21 mouse cellular contexts compared by ENCODE assay signal in genomic region chr9:43188309-43189020, GRCm38 (mm10). TPM values are rescaled to one million over a fixed set of nuclear protein-coding genes. Genes with fewer than 3 reads are reported as not detected.
DNase-seq lines count a peak whose midpoint lies in the region; ATAC-seq and TF ChIP-seq lines count a peak whose summit lies in the region.
"Had no signal": no experiment of that assay in that cellular context is flagged by ENCODE, and none has a peak within 500 bp of the region (broad histone marks: within the 10 kb centered on the region; RNA-seq: fewer than 3 reads in every experiment).

No protein-coding gene starts in this region.

- no peaks in the 10 kb centered on the region; the same call in 1 of the 2 replicates for H3K27me3 ChIP-seq in forebrain, embryonic 13.5 days
- H3K27me3 ChIP-seq in forebrain, embryonic 11.5 days (ENCODE audit: control insufficient read depth, insufficient read depth, low read length), result no peaks in the 10 kb centered on the region
- H3K27me3 ChIP-seq in ES-Bruce4 (ENCODE audit: control insufficient read depth, insufficient read depth, low read length, poor library complexity, severe bottlenecking), result no peaks in the 10 kb centered on the region
- no peaks in the 10 kb centered on the region for H3K27me3 ChIP-seq in forebrain, embryonic 16.5 days (replicated peaks; ENCODE audit: control insufficient read depth, insufficient read depth, low read length)
- H3K27me3 ChIP-seq in midbrain, embryonic 14.5 days (ENCODE audit: control insufficient read depth, insufficient read depth, low read length), result no peaks in the 10 kb centered on the region
- H3K27me3 ChIP-seq: limb, embryonic 13.5 days; stomach, embryonic 15.5 days had no signal

- no peak for TF ChIP-seq CTCF in ES-Bruce4 (IDR thresholded peaks at IDR 0.05; ENCODE audit: low read depth, low read length)

- no peak overlapping the region for H3K9ac ChIP-seq in forebrain, embryonic 13.5 days
- H3K9ac ChIP-seq in forebrain, embryonic 11.5 days (ENCODE audit: low read length), result no peak overlapping the region
- no peak overlapping the region for H3K9ac ChIP-seq in ES-Bruce4 (ENCODE audit: low read depth, poor library complexity, severe bottlenecking)
- no peak overlapping the region for H3K9ac ChIP-seq in forebrain, embryonic 16.5 days (replicated peaks; ENCODE audit: low read depth, low read length)
- no peak overlapping the region for H3K9ac ChIP-seq in midbrain, embryonic 14.5 days (replicated peaks; ENCODE audit: low read length)
- H3K9ac ChIP-seq: heart, embryonic 12.5 days; limb, embryonic 13.5 days; liver, embryonic 13.5 days; lung, embryonic 14.5 days; stomach, embryonic 15.5 days had no signal

- no peak overlapping the region for H3K4me3 ChIP-seq in forebrain, embryonic 13.5 days
- no peak overlapping the region for H3K4me3 ChIP-seq in forebrain, embryonic 11.5 days (ENCODE audit: low read depth, low read length)
- H3K4me3 ChIP-seq in ES-Bruce4 (ENCODE audit: low read depth, low read length), result no peak overlapping the region
- no peak overlapping the region for H3K4me3 ChIP-seq in forebrain, embryonic 16.5 days (replicated peaks; ENCODE audit: low read length)
- no peak overlapping the region for H3K4me3 ChIP-seq in midbrain, embryonic 14.5 days (replicated peaks; ENCODE audit: low read depth, low read length)
- H3K4me3 ChIP-seq: heart, embryonic 12.5 days; limb, embryonic 13.5 days; liver, embryonic 13.5 days; stomach, embryonic 15.5 days had no signal

- H3K36me3 ChIP-seq in forebrain, embryonic 13.5 days (ENCODE audit: poor library complexity, severe bottlenecking), result no peaks in the 10 kb centered on the region
- no peaks in the 10 kb centered on the region for H3K36me3 ChIP-seq in forebrain, embryonic 11.5 days (ENCODE audit: control insufficient read depth, insufficient read depth, low read length)
- no peaks in the 10 kb centered on the region for H3K36me3 ChIP-seq in ES-Bruce4 (ENCODE audit: control insufficient read depth, insufficient read depth, low read length, poor library complexity, severe bottlenecking)
- no peaks in the 10 kb centered on the region for H3K36me3 ChIP-seq in forebrain, embryonic 16.5 days (ENCODE audit: control insufficient read depth, insufficient read depth)
- no peaks in the 10 kb centered on the region for H3K36me3 ChIP-seq in midbrain, embryonic 14.5 days (ENCODE audit: control insufficient read depth, insufficient read depth, low read length)
- H3K36me3 ChIP-seq: heart, embryonic 12.5 days; limb, embryonic 13.5 days; liver, embryonic 13.5 days; stomach, embryonic 15.5 days had no signal

- ATAC-seq in forebrain, embryonic 13.5 days, result peak; percentile 59; the same call in 1 of the 2 replicates
- ATAC-seq in forebrain, embryonic 11.5 days (replicated peaks; ENCODE audit: low FRiP score), result no peak
- ATAC-seq in forebrain, embryonic 16.5 days, result peak; percentile 49; the same call in 1 of the 2 replicates
- ATAC-seq in midbrain, embryonic 14.5 days (ENCODE audit: low FRiP score, low TSS enrichment), result peak; percentile 73; the same call in 1 of the 2 replicates

- whole genome bisulfite sequencing in forebrain, embryonic 13.5 days, result 58% methylated on average over 12 of the region's 12 CpGs
- WGBS in forebrain, embryonic 11.5 days, result 63% methylated on average over 12 of the region's 12 CpGs
- WGBS in forebrain, embryonic 16.5 days, result 57% methylated on average over 12 of the region's 12 CpGs
- 50% methylated on average over 12 of the region's 12 CpGs for whole genome bisulfite sequencing in midbrain, embryonic 14.5 days

- DNase-seq in forebrain, embryonic 11.5 days (ENCODE audit: low spot score), result no peak
- DNase-seq in midbrain, embryonic 14.5 days, result peak; percentile 73
- DNase-seq in heart, adult 11 months, result no peak
- DNase-seq in right cerebral cortex, postnatal 14 days, result no peak
- DNase-seq in cerebellum, adult 9-10 months, result no peak
- DNase-seq: adrenal gland, adult 8-10 months; cerebellum, postnatal 14 days; heart, postnatal 14 days; kidney, postnatal 36 days; liver, embryonic 13.5 days; lung, embryonic 14.5 days; lung, postnatal 36 days; right cerebral cortex, postnatal 25 days; thymus, adult 18-20 months; thymus, postnatal 4 days had no signal

- H3K4me1 ChIP-seq in forebrain, embryonic 13.5 days, result peaks cover 14% of the 10 kb centered on the region
- H3K4me1 ChIP-seq in forebrain, embryonic 11.5 days (replicated peaks; ENCODE audit: control insufficient read depth, insufficient read depth, low read length), result peaks cover 2% of the 10 kb centered on the region; the same call in 1 of the 2 replicates
- H3K4me1 ChIP-seq in ES-Bruce4 (ENCODE audit: control insufficient read depth, insufficient read depth, low read length), result peaks cover 24% of the 10 kb centered on the region
- peaks cover 13% of the 10 kb centered on the region for H3K4me1 ChIP-seq in forebrain, embryonic 16.5 days (replicated peaks; ENCODE audit: control insufficient read depth, insufficient read depth, low read length)
- H3K4me1 ChIP-seq in midbrain, embryonic 14.5 days (ENCODE audit: control insufficient read depth, insufficient read depth, low read length), result peaks cover 18% of the 10 kb centered on the region
- H3K4me1 ChIP-seq: heart, embryonic 12.5 days; limb, embryonic 13.5 days; liver, embryonic 13.5 days; stomach, embryonic 15.5 days had no signal

- H3K27ac ChIP-seq in forebrain, embryonic 13.5 days, result peak overlapping the region; percentile 12; the same call in 1 of the 2 replicates
- H3K27ac ChIP-seq in forebrain, embryonic 11.5 days (ENCODE audit: low read depth, low read length), result no peak overlapping the region
- peak overlapping the region; percentile 56; the same call in 1 of the 2 replicates for H3K27ac ChIP-seq in ES-Bruce4 (ENCODE audit: insufficient read depth, low read length)
- no peak overlapping the region for H3K27ac ChIP-seq in forebrain, embryonic 16.5 days (ENCODE audit: low read length)
- H3K27ac ChIP-seq in midbrain, embryonic 14.5 days (replicated peaks; ENCODE audit: low read depth, low read length), result peak overlapping the region; percentile 77
- H3K27ac ChIP-seq: limb, embryonic 13.5 days; liver, embryonic 13.5 days; stomach, embryonic 15.5 days had no signal

- peak; percentile 72; the same call in 1 of the 2 replicates for TF ChIP-seq EP300 in ES-Bruce4 (IDR thresholded peaks at IDR 0.05; ENCODE audit: insufficient read depth, low read depth, low read length)

- no peak for TF ChIP-seq POLR2A in ES-Bruce4 (IDR thresholded peaks at IDR 0.05; ENCODE audit: insufficient read depth, low read length)

- H3K9me3 ChIP-seq in forebrain, embryonic 13.5 days (replicated peaks), result no peaks in the 10 kb centered on the region
- no peaks in the 10 kb centered on the region for H3K9me3 ChIP-seq in forebrain, embryonic 11.5 days (ENCODE audit: control insufficient read depth, low read length)
- no peaks in the 10 kb centered on the region for H3K9me3 ChIP-seq in ES-Bruce4 (replicated peaks; ENCODE audit: control insufficient read depth, insufficient read depth, low read length, poor library complexity, severe bottlenecking)
- no peaks in the 10 kb centered on the region for H3K9me3 ChIP-seq in forebrain, embryonic 16.5 days (ENCODE audit: control insufficient read depth, low read length)
- H3K9me3 ChIP-seq in midbrain, embryonic 14.5 days (ENCODE audit: control insufficient read depth, low read length), result no peaks in the 10 kb centered on the region
- H3K9me3 ChIP-seq: heart, embryonic 12.5 days; limb, embryonic 13.5 days; liver, embryonic 13.5 days; stomach, embryonic 15.5 days had no signal

- no peak overlapping the region for H3K4me2 ChIP-seq in forebrain, embryonic 13.5 days
- no peak overlapping the region for H3K4me2 ChIP-seq in forebrain, embryonic 11.5 days (ENCODE audit: low read depth, low read length, severe bottlenecking)
- H3K4me2 ChIP-seq in forebrain, embryonic 16.5 days (ENCODE audit: low read length), result no peak overlapping the region
- no peak overlapping the region for H3K4me2 ChIP-seq in midbrain, embryonic 14.5 days (ENCODE audit: low read length)
- H3K4me2 ChIP-seq: heart, embryonic 12.5 days; limb, embryonic 13.5 days; liver, embryonic 13.5 days; lung, embryonic 14.5 days; stomach, embryonic 15.5 days had no signal

RNA-seq across cellular contexts. Expression of gene Pou2f3, which starts 21.7 kb away (rescaled TPM):
- not detected in 2 replicates for polyA plus RNA-seq in forebrain, embryonic 13.5 days (2015; fragmentation: Nextera tagmentation; extraction: Ambion mirVana)
- polyA plus RNA-seq in forebrain, embryonic 11.5 days (2014; fragmentation: Nextera tagmentation; extraction: Ambion mirVana), result not detected in 2 replicates
- polyA plus RNA-seq in ES-Bruce4 (2011; ENCODE audit: insufficient read depth, insufficient read length, low read depth, missing spikeins), result 2.4 and 2.9 TPM in 2 replicates
- polyA plus RNA-seq in forebrain, embryonic 16.5 days (2015; fragmentation: Nextera tagmentation; extraction: Ambion mirVana), result not detected in 2 replicates
- 0.08 TPM in 1 of 2 replicates, not detected in the other for polyA plus RNA-seq in midbrain, embryonic 14.5 days (2014; fragmentation: Nextera tagmentation; extraction: Ambion mirVana)
- polyA plus RNA-seq: heart, embryonic 12.5 days; liver, embryonic 13.5 days had no signal

RNA-seq across cellular contexts. Expression of gene Oaf, which starts 51.2 kb away (rescaled TPM):
- 7.6 and 9.1 TPM in 2 replicates for polyA plus RNA-seq in forebrain, embryonic 13.5 days (2015; fragmentation: Nextera tagmentation; extraction: Ambion mirVana)
- polyA plus RNA-seq in forebrain, embryonic 11.5 days (2014; fragmentation: Nextera tagmentation; extraction: Ambion mirVana), result 38.9 and 46.7 TPM in 2 replicates
- 3.7 and 4.8 TPM in 2 replicates for polyA plus RNA-seq in ES-Bruce4 (2011; ENCODE audit: insufficient read depth, insufficient read length, low read depth, missing spikeins)
- polyA plus RNA-seq in forebrain, embryonic 16.5 days (2015; fragmentation: Nextera tagmentation; extraction: Ambion mirVana), result 5.7 and 10.5 TPM in 2 replicates
- polyA plus RNA-seq in midbrain, embryonic 14.5 days (2014; fragmentation: Nextera tagmentation; extraction: Ambion mirVana), result 2.3 and 7.9 TPM in 2 replicates

Comparison
In these comparisons a context has a peak if more than half of its experiments do, and no peak if none do; other contexts are left out.
1. H3K27ac ChIP-seq: peak in forebrain, embryonic 13.5 days (single experiment), ES-Bruce4 (single experiment) and midbrain, embryonic 14.5 days (single experiment); none in forebrain, embryonic 11.5 days (single experiment) and forebrain, embryonic 16.5 days (single experiment).